Mouse (Mus musculus) neural tube, embryonic 13.5 days (tissue): ENCODE data around the gene Ptms. TPM values are rescaled to one million over a fixed set of nuclear protein-coding genes. Genes with fewer than 3 reads are reported as not detected.
A peak's percentile ranks its signal among the peaks of the same experiment; 100 is the strongest.

Source experiments
- ATAC-seq: fragments of 200-750 bp; cut with Nextera tagmentation; 2 replicates; pipeline ENCODE4 v1.8.0; 2017; ENCODE audit warnings: low read depth, mild to moderate bottlenecking, moderate TSS enrichment, moderate library complexity
- H3K27ac ChIP-seq: fragments of 300-500 bp; sonication (generic); replicated peaks from 2 replicates; pipeline ENCODE4 v1.5.1; 2015; ENCODE audit warnings: moderate library complexity, mild to moderate bottlenecking, inconsistent platforms
- H3K27me3 ChIP-seq: fragments of 300-500 bp; sonication (generic); 2 replicates; pipeline ENCODE4 v1.6.1; 2015; ENCODE audit warnings: mild to moderate bottlenecking, inconsistent platforms
- H3K36me3 ChIP-seq: fragments of 300-500 bp; sonication (generic); 2 replicates; pipeline ENCODE4 v1.6.1; 2015; ENCODE audit warnings: mild to moderate bottlenecking, inconsistent platforms
- H3K4me1 ChIP-seq: fragments of 300-500 bp; sonication (generic); replicated peaks from 2 replicates; pipeline ENCODE4 v1.6.1; 2015; ENCODE audit warnings: inconsistent platforms
- H3K4me2 ChIP-seq: fragments of 300-500 bp; sonication (generic); 2 replicates; pipeline ENCODE4 v1.6.1; 2015; ENCODE audit warnings: inconsistent platforms, mild to moderate bottlenecking, moderate library complexity
- H3K4me3 ChIP-seq: fragments of 300-500 bp; sonication (generic); 2 replicates; pipeline ENCODE4 v1.5.1; 2015; ENCODE audit warnings: mild to moderate bottlenecking, inconsistent platforms
- H3K9ac ChIP-seq: fragments of 300-500 bp; sonication (generic); 2 replicates; pipeline ENCODE4 v1.6.1; 2015; ENCODE audit warnings: moderate library complexity, mild to moderate bottlenecking, inconsistent platforms
- H3K9me3 ChIP-seq: fragments of 300-500 bp; sonication (generic); 2 replicates; pipeline ENCODE4 v1.6.1; 2016; ENCODE audit warnings: inconsistent platforms
- WGBS: fragments of 180-500 bp; shearing (Covaris S2); methylation state at CpG from one replicate; pipeline ENCODE4 v1.1.7; 2015; 5-methylcytosine and 5-hydroxymethylcytosine counted together
- polyA plus RNA-seq: library from polyadenylated mRNA; unstranded; fragments of >200 nt; fragmentation: Nextera tagmentation; extraction: Ambion mirVana; gene quantifications from 2 replicates; pipeline ENCODE4 v1.2.1, GENCODE M21; 2015

Gene Ptms
- polyA plus RNA-seq, 1 experiment from 2014 or later, result 797 TPM

GRCm38 (mm10) chr6:124913721-124914285 is 6.1 kb downstream of the Ptms start:
- WGBS, result 63% methylated on average over 14 of the region's 14 CpGs
- no peak for ATAC-seq
- H3K27me3 ChIP-seq, result no peaks in the 10 kb centered on the region
- H3K27ac ChIP-seq, result peak overlapping the region; percentile 100
- H3K4me2 ChIP-seq, result peak overlapping the region; percentile 98; the same call in 1 of the 2 replicates
- H3K4me1 ChIP-seq, result peaks cover 63% of the 10 kb centered on the region
- no peaks in the 10 kb centered on the region for H3K9me3 ChIP-seq
- peak overlapping the region; percentile 81; the same call in 1 of the 2 replicates for H3K4me3 ChIP-seq
- peaks cover 26% of the 10 kb centered on the region for H3K36me3 ChIP-seq
- peak overlapping the region; percentile 100; the same call in 1 of the 2 replicates for H3K9ac ChIP-seq

GRCm38 (mm10) chr6:124913214-124913613 is 6.7 kb downstream of the Ptms start:
- H3K9ac ChIP-seq, result peak overlapping the region; percentile 26; the same call in 1 of the 2 replicates
- peaks cover 57% of the 10 kb centered on the region for H3K4me1 ChIP-seq
- H3K9me3 ChIP-seq, result no peaks in the 10 kb centered on the region
- no peak for ATAC-seq
- no peaks in the 10 kb centered on the region for H3K27me3 ChIP-seq
- no peak overlapping the region for H3K4me3 ChIP-seq
- H3K36me3 ChIP-seq, result peaks cover 32% of the 10 kb centered on the region
- no peak overlapping the region for H3K4me2 ChIP-seq
- H3K27ac ChIP-seq, result peak overlapping the region; percentile 100
- 67% methylated on average over 6 of the region's 6 CpGs for WGBS

DNA sequence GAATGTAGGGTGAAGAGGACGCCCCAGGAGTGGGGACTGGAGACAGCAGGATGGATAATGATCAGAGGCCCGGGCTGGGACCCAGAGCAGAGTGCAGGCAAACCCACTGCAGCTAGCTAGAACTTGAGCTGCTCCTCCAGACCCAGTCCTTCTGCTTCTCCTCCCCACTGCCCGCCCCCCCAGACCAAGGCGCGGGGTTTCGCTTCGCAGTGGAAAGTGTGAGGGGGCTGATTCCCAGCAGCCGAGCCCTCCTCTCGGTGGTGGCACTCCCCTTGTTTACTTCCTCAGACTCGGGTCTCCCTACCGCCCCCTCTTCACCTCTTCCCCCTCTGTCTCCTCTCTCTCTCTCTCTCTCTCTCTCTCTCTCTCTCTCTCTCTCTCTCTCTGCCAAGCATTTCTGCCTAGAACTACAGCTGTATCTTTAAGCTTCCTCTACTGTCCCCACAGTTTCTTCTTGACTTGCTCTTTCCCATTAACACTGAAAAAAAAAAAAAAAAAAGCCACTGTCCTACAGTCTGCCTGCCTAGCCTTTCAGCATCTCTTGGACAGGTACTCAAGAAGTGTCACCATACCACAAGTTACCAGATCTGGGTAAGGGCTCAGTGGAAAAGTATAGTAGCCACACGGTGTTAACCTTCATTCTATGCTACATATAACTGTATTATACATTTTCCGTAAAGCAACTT is 8.2 kb downstream of the Ptms start, which contains the start of gene Lag3:
Gene Lag3, minus strand, starts transcription at position 173 of the 686 bp plus-strand sequence.
- Histone ChIP-seq H3K36me3 (peaks cover 35% of the 10 kb centered on the region), H3K9me3 (no peaks in the 10 kb centered on the region), H3K4me1 (peaks cover 55% of the 10 kb centered on the region), H3K27me3 (no peaks in the 10 kb centered on the region), H3K4me3 (no peak within 1 kb of the TSS), H3K9ac (peak within 1 kb of the TSS; percentile 67; the same call in 1 of the 2 replicates), H3K27ac (peak within 1 kb of the TSS; percentile 18; the same call in 1 of the 2 replicates), H3K4me2 (0 out of 2 replicates have a peak within 1 kb of the TSS, but pooled peaks have one; percentile 7)
- 25% methylated on average over 12 of the region's 13 CpGs for WGBS
- ATAC-seq, result no peak

DNA sequence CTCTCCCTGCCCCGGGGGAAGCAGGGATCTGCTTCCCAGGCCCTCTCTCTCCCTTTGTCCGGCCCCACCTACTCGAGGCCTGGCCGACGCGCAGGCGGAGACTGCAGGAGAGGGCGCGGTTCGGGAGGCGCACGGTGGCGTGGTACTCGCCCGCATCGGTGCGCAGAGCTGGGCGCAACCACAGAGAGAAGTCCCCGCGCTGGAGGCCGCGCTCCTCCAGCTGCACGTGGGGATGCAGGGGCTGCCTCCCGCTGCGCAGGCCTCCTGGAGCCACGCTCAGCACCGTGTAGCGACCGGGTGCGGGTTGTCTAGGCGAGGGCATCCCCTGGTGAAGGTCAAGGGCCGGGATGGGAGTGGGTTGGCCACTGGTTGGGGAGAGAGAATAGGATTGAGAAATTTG is 9.9 kb downstream of the Ptms start:
- peak; percentile 7; the same call in 1 of the 2 replicates for ATAC-seq
- peak overlapping the region; percentile 48 for H3K4me2 ChIP-seq
- H3K4me3 ChIP-seq, result 0 out of 2 replicates have a peak overlapping the region, but pooled peaks have one; percentile 5
- H3K9me3 ChIP-seq, result no peaks in the 10 kb centered on the region
- peak overlapping the region; percentile 33; the same call in 1 of the 2 replicates for H3K27ac ChIP-seq
- WGBS, result 5% methylated on average over 32 of the region's 32 CpGs
- no peaks in the 10 kb centered on the region for H3K27me3 ChIP-seq
- H3K4me1 ChIP-seq, result peaks cover 50% of the 10 kb centered on the region
- peaks cover 35% of the 10 kb centered on the region for H3K36me3 ChIP-seq
- peak overlapping the region; percentile 67 for H3K9ac ChIP-seq

- H3K4me1 ChIP-seq, result peaks cover 45% of the 10 kb centered on the region
- no peak overlapping the region for H3K4me2 ChIP-seq
These were observed 12.1 kb downstream of the Ptms start for GRCm38 (mm10) chr6:124907767-124908166.

GRCm38 (mm10) chr6:124904991-124905860 is 14.7 kb downstream of the Ptms start:
- Histone ChIP-seq H3K9me3 (no peaks in the 10 kb centered on the region), H3K27ac (peak overlapping the region; percentile 99), H3K4me1 (peaks cover 32% of the 10 kb centered on the region), H3K27me3 (no peaks in the 10 kb centered on the region), H3K9ac (peak overlapping the region; percentile 84), H3K4me3 (peak overlapping the region; percentile 39), H3K4me2 (peak overlapping the region; percentile 60), H3K36me3 (peaks cover 8% of the 10 kb centered on the region; the same call in 1 of the 2 replicates)
- ATAC-seq, result no peak
- WGBS, result 41% methylated on average over 14 of the region's 16 CpGs

More at GRCm38 (mm10) chr6:124907767-124908166, 12.1 kb downstream of the Ptms start:
- Histone ChIP-seq H3K4me3 (no peak overlapping the region), H3K9me3 (no peaks in the 10 kb centered on the region), H3K27ac (no peak overlapping the region), H3K27me3 (no peaks in the 10 kb centered on the region), H3K9ac (no peak overlapping the region), H3K36me3 (peaks cover 13% of the 10 kb centered on the region)
- ATAC-seq, result no peak
- 84% methylated on average over 1 of the region's 1 CpGs for WGBS

- Histone ChIP-seq H3K36me3 (peaks cover 8% of the 10 kb centered on the region; the same call in 1 of the 2 replicates), H3K4me2 (peak overlapping the region; percentile 60), H3K27me3 (no peaks in the 10 kb centered on the region), H3K27ac (peak overlapping the region; percentile 99), H3K9ac (peak overlapping the region; percentile 84), H3K9me3 (no peaks in the 10 kb centered on the region), H3K4me1 (peaks cover 27% of the 10 kb centered on the region), H3K4me3 (peak overlapping the region; percentile 39)
- peak; percentile 79 for ATAC-seq
- 10% methylated on average over 24 of the region's 24 CpGs for WGBS
These were observed 15.5 kb downstream of the Ptms start for GRCm38 (mm10) chr6:124904161-124904981.

DNA sequence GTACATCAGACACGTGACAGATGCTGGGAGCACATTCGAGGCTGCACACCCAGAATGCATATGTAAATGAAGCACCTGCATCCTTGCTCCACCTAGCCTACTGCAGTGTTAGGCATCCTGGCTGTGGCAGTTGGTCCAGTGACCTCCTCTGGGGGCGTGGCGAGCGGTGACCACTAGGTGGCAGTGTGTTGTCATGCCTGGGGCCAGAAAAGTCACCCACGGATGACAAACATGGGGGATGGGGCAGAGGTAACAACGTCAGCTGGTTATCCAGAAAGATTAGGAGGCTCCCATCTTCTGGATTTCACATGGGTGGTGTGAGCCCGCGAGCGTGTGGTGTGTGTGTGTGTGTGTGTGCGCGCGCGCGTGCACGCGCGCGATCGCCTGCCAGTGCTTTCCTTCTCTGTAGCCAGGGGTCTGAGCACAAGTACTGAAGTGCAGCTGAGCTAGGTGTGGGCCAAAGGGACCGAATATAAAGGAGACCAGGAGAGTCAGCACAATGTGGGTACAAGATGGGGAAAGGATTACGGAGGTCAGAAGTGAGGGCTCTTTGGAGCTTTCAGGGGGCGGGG is 16.2 kb downstream of the Ptms start:
- peak; percentile 89 for ATAC-seq

DNA sequence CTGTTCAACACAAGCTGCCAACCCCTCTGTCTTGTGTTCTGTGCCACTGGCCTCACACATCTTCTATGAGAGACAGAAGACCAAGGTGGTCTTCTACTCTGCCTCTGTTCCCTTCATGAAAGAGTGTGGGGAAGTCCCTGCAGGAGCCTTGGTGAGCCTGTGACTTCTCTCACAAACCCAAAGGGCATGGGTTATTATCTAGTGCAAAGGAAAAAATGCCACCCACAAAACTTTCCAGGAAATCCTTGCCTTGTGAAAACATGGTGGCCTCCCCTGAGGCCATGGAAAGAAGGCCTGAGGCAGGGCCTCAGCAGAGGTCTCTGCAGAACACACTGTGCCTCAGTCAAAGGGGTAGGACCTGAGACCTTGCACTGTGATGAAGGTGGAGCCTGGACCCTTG is 18.1 kb downstream of the Ptms start:
- peaks cover 27% of the 10 kb centered on the region for H3K4me1 ChIP-seq
- no peaks in the 10 kb centered on the region for H3K27me3 ChIP-seq
- no peak overlapping the region for H3K4me3 ChIP-seq
- no peaks in the 10 kb centered on the region for H3K36me3 ChIP-seq
- H3K4me2 ChIP-seq, result no peak overlapping the region
- ATAC-seq, result no peak
- H3K27ac ChIP-seq, result 0 out of 2 replicates have a peak overlapping the region, but pooled peaks have one; percentile 13
- no peak overlapping the region for H3K9ac ChIP-seq
- no peaks in the 10 kb centered on the region for H3K9me3 ChIP-seq

More for the DNA sequence above, 16.2 kb downstream of the Ptms start:
- Histone ChIP-seq H3K36me3 (peaks cover 7% of the 10 kb centered on the region; the same call in 1 of the 2 replicates), H3K4me1 (peaks cover 27% of the 10 kb centered on the region), H3K4me2 (peak overlapping the region; percentile 60), H3K27me3 (no peaks in the 10 kb centered on the region), H3K9me3 (no peaks in the 10 kb centered on the region), H3K4me3 (peak overlapping the region; percentile 39), H3K9ac (peak overlapping the region; percentile 84), H3K27ac (peak overlapping the region; percentile 99)
- WGBS, result under 1% methylated on average over 23 of the region's 23 CpGs

- Histone ChIP-seq H3K27ac (no peak overlapping the region; the same call in 1 of the 2 replicates), H3K27me3 (no peaks in the 10 kb centered on the region), H3K4me2 (no peak overlapping the region), H3K36me3 (no peaks in the 10 kb centered on the region), H3K4me3 (no peak overlapping the region), H3K9me3 (no peaks in the 10 kb centered on the region), H3K9ac (peak overlapping the region; percentile 17; the same call in 1 of the 2 replicates), H3K4me1 (peaks cover 27% of the 10 kb centered on the region)
- 57% methylated on average over 10 of the region's 10 CpGs for WGBS
- ATAC-seq, result no peak
These were observed 19.0 kb downstream of the Ptms start for GRCm38 (mm10) chr6:124900801-124901480.
